Mouse (Mus musculus): Measurements from ENCODE around the gene Pip5kl1. TPM values are rescaled to one million over a fixed set of nuclear protein-coding genes. Genes with fewer than 3 reads are reported as not detected.

Pip5kl1 gene
- total and polyA plus RNA-seq, 3 experiments: 0.13 to 0.71 TPM; not detected in 1

GRCm38 (mm10) chr2:32621517-32621859 lies 46.9 kb downstream of the Pip5kl1 start, which contains the start of gene Ak1:
Gene Ak1 (plus strand): TSS chr2:32621758.
- Histone ChIP-seq H3K4me3 (ENCODE audit: low read depth, low read length) (no peak within 1 kb of the TSS), H3K9me3 (replicated peaks) (peaks cover 3% of the 10 kb centered on the region), H3K27me3 (ENCODE audit: insufficient read depth, low read length) (peaks cover 17% of the 10 kb centered on the region), H3K36me3 (replicated peaks) (peaks cover 63% of the 10 kb centered on the region), H3K4me1 (ENCODE audit: insufficient read depth, low read depth, low read length) (peaks cover 32% of the 10 kb centered on the region)
- DNase-seq (ENCODE audit: low spot score): no peak
- no peak for ATAC-seq (ENCODE audit: extremely low read depth, insufficient number of reproducible peaks, low FRiP score, poor library complexity, severe bottlenecking)
- TF ChIP-seq GATA1 (IDR thresholded peaks at IDR 0.05; ENCODE audit: borderline replicate concordance, low read length): no peak
- TF ChIP-seq POLR2AphosphoS5 (IDR thresholded peaks at IDR 0.05; ENCODE audit: insufficient replicate concordance, low read depth, low read length): no peak
- no peak for TF ChIP-seq TAL1 (conservative IDR thresholded peaks at IDR 0.05; ENCODE audit: low read depth, low read length)
- no peak for TF ChIP-seq CTCF (IDR thresholded peaks at IDR 0.05; ENCODE audit: low read depth, low read length)
- TF ChIP-seq GATA2 (IDR thresholded peaks at IDR 0.05; ENCODE audit: borderline replicate concordance, low read depth, low read length): no peak

DNA sequence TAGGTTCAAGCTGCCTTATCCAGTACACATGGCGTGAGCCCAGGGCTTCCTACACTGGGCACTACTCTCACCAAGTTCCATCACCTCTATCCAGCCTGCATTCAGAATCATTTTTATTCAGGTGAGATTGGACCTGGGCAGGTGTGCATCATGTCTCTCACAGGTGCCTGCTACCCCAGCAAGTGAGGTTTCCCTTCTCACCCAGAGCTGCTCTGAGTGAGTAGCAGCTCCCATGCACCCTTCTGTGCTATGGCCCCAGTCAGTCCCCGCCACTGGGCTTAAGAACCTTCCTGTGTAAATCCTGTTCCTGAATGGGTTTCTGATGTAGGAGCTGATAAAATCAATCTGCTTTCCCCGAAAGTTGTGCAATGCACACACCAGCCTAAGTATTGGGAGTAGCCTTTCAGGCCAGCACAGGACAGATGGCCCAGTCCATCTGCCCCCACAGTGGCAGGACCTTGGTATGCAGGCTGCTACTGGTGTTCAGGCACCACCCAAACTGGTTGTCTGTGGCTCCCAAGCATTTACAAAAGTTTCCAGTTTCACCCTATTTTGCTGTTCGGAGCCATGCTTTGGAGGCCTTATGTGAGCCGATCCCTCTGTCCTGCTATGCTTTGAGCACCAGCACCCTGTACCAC lies 49.6 kb downstream of the Pip5kl1 start:
- H3K27me3 ChIP-seq (ENCODE audit: insufficient read depth, low read length): peaks cover 23% of the 10 kb centered on the region
- no peak for TF ChIP-seq POLR2AphosphoS5 (IDR thresholded peaks at IDR 0.05; ENCODE audit: insufficient replicate concordance, low read depth, low read length)
- no peak for TF ChIP-seq GATA1 (IDR thresholded peaks at IDR 0.05; ENCODE audit: borderline replicate concordance, low read length)
- no peak for TF ChIP-seq TAL1 (conservative IDR thresholded peaks at IDR 0.05; ENCODE audit: low read depth, low read length)
- TF ChIP-seq CTCF (IDR thresholded peaks at IDR 0.05; ENCODE audit: low read depth, low read length): no peak
- no peak for TF ChIP-seq GATA2 (IDR thresholded peaks at IDR 0.05; ENCODE audit: borderline replicate concordance, low read depth, low read length)
- H3K9me3 ChIP-seq (replicated peaks): no peaks in the 10 kb centered on the region
- ATAC-seq (ENCODE audit: extremely low read depth, insufficient number of reproducible peaks, low FRiP score, poor library complexity, severe bottlenecking) (no peak), DNase-seq (ENCODE audit: low spot score) (no peak)
- peaks cover 36% of the 10 kb centered on the region for H3K36me3 ChIP-seq (replicated peaks)
- H3K4me3 ChIP-seq (ENCODE audit: low read depth, low read length): no peak overlapping the region
- H3K4me1 ChIP-seq (ENCODE audit: insufficient read depth, low read depth, low read length): peaks cover 50% of the 10 kb centered on the region

DNA sequence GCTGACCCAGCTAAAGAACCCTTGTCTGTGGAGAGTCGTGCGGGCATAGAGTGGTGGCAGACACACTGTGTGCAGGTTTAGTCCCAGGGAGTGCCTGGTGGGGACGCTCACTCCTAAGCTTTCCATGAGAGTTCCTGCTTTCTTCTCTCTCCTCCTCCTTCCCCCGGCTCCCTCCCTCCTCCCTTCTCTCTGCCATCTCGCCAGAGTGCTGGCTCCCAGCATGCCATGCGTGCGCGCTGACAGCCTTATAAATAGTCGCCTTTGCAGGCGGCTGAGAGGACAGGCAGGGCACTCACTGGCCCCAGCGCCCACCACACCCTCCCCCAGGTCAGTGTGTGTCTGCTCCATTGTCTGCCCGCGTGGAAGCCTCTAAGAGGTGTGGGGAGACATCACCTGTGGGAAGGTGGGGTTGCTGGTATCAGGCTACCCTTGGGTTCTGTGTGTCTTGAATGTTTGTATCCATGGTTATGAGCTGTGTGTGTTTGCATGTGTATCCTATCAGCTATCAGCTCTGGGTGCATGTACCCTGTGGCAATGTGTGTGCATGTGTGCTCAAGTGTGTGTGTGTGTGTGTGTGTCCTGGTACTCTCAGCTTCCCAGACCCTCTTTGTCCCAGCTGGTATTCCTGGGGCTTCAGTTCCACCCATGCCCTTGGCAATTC lies 50.7 kb downstream of the Pip5kl1 start:
- Histone ChIP-seq H3K27me3 (ENCODE audit: insufficient read depth, low read length) (peaks cover 23% of the 10 kb centered on the region), H3K9me3 (replicated peaks) (no peaks in the 10 kb centered on the region), H3K4me1 (ENCODE audit: insufficient read depth, low read depth, low read length) (peaks cover 58% of the 10 kb centered on the region), H3K4me3 (ENCODE audit: low read depth, low read length) (no peak overlapping the region), H3K36me3 (replicated peaks) (peaks cover 25% of the 10 kb centered on the region)
- TF ChIP-seq CTCF (IDR thresholded peaks at IDR 0.05; ENCODE audit: low read depth, low read length) (no peak), GATA2 (IDR thresholded peaks at IDR 0.05; ENCODE audit: borderline replicate concordance, low read depth, low read length) (no peak), GATA1 (IDR thresholded peaks at IDR 0.05; ENCODE audit: borderline replicate concordance, low read length) (no peak), TAL1 (conservative IDR thresholded peaks at IDR 0.05; ENCODE audit: low read depth, low read length) (no peak), POLR2AphosphoS5 (IDR thresholded peaks at IDR 0.05; ENCODE audit: insufficient replicate concordance, low read depth, low read length) (no peak)
- no peak for DNase-seq (ENCODE audit: low spot score)
- no peak for ATAC-seq (ENCODE audit: extremely low read depth, insufficient number of reproducible peaks, low FRiP score, poor library complexity, severe bottlenecking)

- Histone ChIP-seq H3K27me3 (ENCODE audit: insufficient read depth, low read length) (peaks cover 30% of the 10 kb centered on the region), H3K4me1 (ENCODE audit: insufficient read depth, low read depth, low read length) (peaks cover 51% of the 10 kb centered on the region), H3K9me3 (replicated peaks) (no peaks in the 10 kb centered on the region), H3K36me3 (replicated peaks) (peaks cover 17% of the 10 kb centered on the region), H3K4me3 (ENCODE audit: low read depth, low read length) (no peak overlapping the region)
- ATAC-seq (ENCODE audit: extremely low read depth, insufficient number of reproducible peaks, low FRiP score, poor library complexity, severe bottlenecking): no peak
- TF ChIP-seq GATA2 (IDR thresholded peaks at IDR 0.05; ENCODE audit: borderline replicate concordance, low read depth, low read length) (no peak), CTCF (IDR thresholded peaks at IDR 0.05; ENCODE audit: low read depth, low read length) (no peak), GATA1 (IDR thresholded peaks at IDR 0.05; ENCODE audit: borderline replicate concordance, low read length) (no peak), POLR2AphosphoS5 (IDR thresholded peaks at IDR 0.05; ENCODE audit: insufficient replicate concordance, low read depth, low read length) (no peak), TAL1 (conservative IDR thresholded peaks at IDR 0.05; ENCODE audit: low read depth, low read length) (no peak)
- DNase-seq (ENCODE audit: low spot score): no peak
Observed at GRCm38 (mm10) chr2:32625873-32626694, 51.5 kb downstream of the Pip5kl1 start.

- peaks cover 4% of the 10 kb centered on the region for H3K36me3 ChIP-seq (replicated peaks)
- no peak for DNase-seq (ENCODE audit: low spot score)
- H3K4me1 ChIP-seq (ENCODE audit: insufficient read depth, low read depth, low read length): peaks cover 55% of the 10 kb centered on the region
- no peak for TF ChIP-seq GATA1 (IDR thresholded peaks at IDR 0.05; ENCODE audit: borderline replicate concordance, low read length)
- TF ChIP-seq POLR2AphosphoS5 (IDR thresholded peaks at IDR 0.05; ENCODE audit: insufficient replicate concordance, low read depth, low read length): no peak
- H3K27me3 ChIP-seq (ENCODE audit: insufficient read depth, low read length): peaks cover 32% of the 10 kb centered on the region
- H3K4me3 ChIP-seq (ENCODE audit: low read depth, low read length): no peak overlapping the region
- no peak for ATAC-seq (ENCODE audit: extremely low read depth, insufficient number of reproducible peaks, low FRiP score, poor library complexity, severe bottlenecking)
- H3K9me3 ChIP-seq (replicated peaks): no peaks in the 10 kb centered on the region
Observed at GRCm38 (mm10) chr2:32627266-32628043, 52.9 kb downstream of the Pip5kl1 start.
